13 mouse cellular contexts compared by ENCODE assay signal in the genomic region with DNA sequence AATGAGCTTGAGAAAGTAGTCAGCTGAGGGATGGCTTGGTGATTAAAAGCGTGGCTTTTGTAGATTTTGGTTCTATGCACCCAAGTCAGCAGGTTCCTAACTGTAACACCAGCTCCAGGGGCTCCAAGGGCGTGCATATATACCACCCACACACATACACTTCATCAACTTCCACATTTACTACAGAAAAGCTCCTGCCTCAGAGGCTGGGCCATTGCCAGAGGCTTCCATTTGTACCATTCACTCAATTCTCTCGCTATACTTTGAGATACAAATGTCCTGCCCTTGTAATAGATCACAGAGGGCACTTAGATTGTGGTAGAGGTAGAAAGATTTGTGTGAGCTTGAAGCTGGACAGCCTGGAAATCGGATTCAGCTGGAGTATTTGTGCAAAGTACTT. TPM values are rescaled to one million over a fixed set of nuclear protein-coding genes. Genes with fewer than 3 reads are reported as not detected.
DNase-seq lines count a peak whose midpoint lies in the region; ATAC-seq lines count a peak whose summit lies in the region.
"Had no signal": no experiment of that assay in that cellular context is flagged by ENCODE, and none has a peak within 500 bp of the region (broad histone marks: within the 10 kb centered on the region; RNA-seq: fewer than 3 reads in every experiment).

No protein-coding gene starts in this region.

- H3K27ac ChIP-seq in heart, embryonic 16.5 days (ENCODE audit: low read length), result peak overlapping the region; percentile 25; the same call in 1 of the 2 replicates
- no peak overlapping the region for H3K27ac ChIP-seq in liver, embryonic 12.5 days
- no peak overlapping the region for H3K27ac ChIP-seq in kidney, embryonic 14.5 days (ENCODE audit: low read depth, low read length)
- H3K27ac ChIP-seq: heart, adult 2 months; hindbrain, embryonic 12.5 days had no signal

- no peak for DNase-seq in heart, adult 8-10 months (ENCODE audit: low spot score)
- no peak for DNase-seq in MN1 (ENCODE audit: low spot score)
- no peak for DNase-seq in frontal cortex, postnatal 14 days (ENCODE audit: low spot score in 2 of 2)

- 66% methylated on average over 4 of the region's 4 CpGs for WGBS in heart, embryonic 16.5 days
- 67% methylated on average over 4 of the region's 4 CpGs for WGBS in liver, embryonic 12.5 days (ENCODE audit: insufficient replicate concordance)
- 74% methylated on average over 4 of the region's 4 CpGs for WGBS in kidney, embryonic 14.5 days

- peaks cover 5% of the 10 kb centered on the region; the same call in 1 of the 2 replicates for H3K4me1 ChIP-seq in heart, embryonic 16.5 days (ENCODE audit: control insufficient read depth, insufficient read depth, low read length)
- H3K4me1 ChIP-seq in megakaryocyte, embryonic 14.5 days, result peaks cover 63% of the 10 kb centered on the region
- H3K4me1 ChIP-seq in liver, embryonic 12.5 days, result peaks cover 23% of the 10 kb centered on the region
- no peaks in the 10 kb centered on the region for H3K4me1 ChIP-seq in kidney, embryonic 14.5 days (ENCODE audit: control insufficient read depth, insufficient read depth, low read length)

- no peak overlapping the region; the same call in 1 of the 2 replicates for H3K9ac ChIP-seq in heart, embryonic 16.5 days (ENCODE audit: low read length)
- no peak overlapping the region for H3K9ac ChIP-seq in liver, embryonic 12.5 days
- H3K9ac ChIP-seq in kidney, embryonic 14.5 days (ENCODE audit: low read depth, low read length), result no peak overlapping the region
- H3K9ac ChIP-seq: hindbrain, embryonic 12.5 days had no signal

- no peaks in the 10 kb centered on the region for H3K36me3 ChIP-seq in heart, embryonic 16.5 days (ENCODE audit: control insufficient read depth, insufficient read depth)
- no peaks in the 10 kb centered on the region for H3K36me3 ChIP-seq in megakaryocyte, embryonic 14.5 days (replicated peaks; ENCODE audit: low read length)
- no peaks in the 10 kb centered on the region for H3K36me3 ChIP-seq in liver, embryonic 12.5 days
- no peaks in the 10 kb centered on the region for H3K36me3 ChIP-seq in kidney, embryonic 14.5 days (ENCODE audit: control insufficient read depth, insufficient read depth, low read length)
- H3K36me3 ChIP-seq: G1E; hindbrain, embryonic 12.5 days had no signal

- H3K4me3 ChIP-seq in heart, embryonic 16.5 days (ENCODE audit: low read length), result no peak overlapping the region
- peak overlapping the region; percentile 67 for H3K4me3 ChIP-seq in megakaryocyte, embryonic 14.5 days (replicated peaks)
- no peak overlapping the region for H3K4me3 ChIP-seq in liver, embryonic 12.5 days
- no peak overlapping the region for H3K4me3 ChIP-seq in kidney, embryonic 14.5 days (ENCODE audit: low read length)
- H3K4me3 ChIP-seq: erythroblast, embryonic 14.5 days; heart, adult 2 months; hindbrain, embryonic 12.5 days had no signal

- ATAC-seq in heart, embryonic 16.5 days (replicated peaks; ENCODE audit: extremely low read depth, insufficient read depth, low FRiP score), result no peak
- ATAC-seq in megakaryocyte, adult 5-6 weeks (ENCODE audit: poor library complexity, severe bottlenecking), result no peak
- peak; percentile 35; the same call in 1 of the 2 replicates for ATAC-seq in liver, embryonic 12.5 days
- no peak; the same call in 1 of the 2 replicates for ATAC-seq in kidney, embryonic 14.5 days (ENCODE audit: low FRiP score, low TSS enrichment)
- ATAC-seq: forebrain, embryonic 14.5 days had no signal

- no peaks in the 10 kb centered on the region for H3K9me3 ChIP-seq in heart, embryonic 16.5 days (replicated peaks; ENCODE audit: control insufficient read depth, low read length)
- no peaks in the 10 kb centered on the region for H3K9me3 ChIP-seq in megakaryocyte, embryonic 14.5 days
- no peaks in the 10 kb centered on the region for H3K9me3 ChIP-seq in liver, embryonic 12.5 days (replicated peaks)
- no peaks in the 10 kb centered on the region for H3K9me3 ChIP-seq in kidney, embryonic 14.5 days (ENCODE audit: control insufficient read depth, low read length)
- H3K9me3 ChIP-seq: G1E; hindbrain, embryonic 12.5 days had no signal

- no peaks in the 10 kb centered on the region for H3K27me3 ChIP-seq in heart, embryonic 16.5 days (ENCODE audit: control insufficient read depth, insufficient read depth, low read length)
- no peaks in the 10 kb centered on the region for H3K27me3 ChIP-seq in megakaryocyte, embryonic 14.5 days (replicated peaks)
- H3K27me3 ChIP-seq in liver, embryonic 12.5 days (replicated peaks), result no peaks in the 10 kb centered on the region
- H3K27me3 ChIP-seq in kidney, embryonic 14.5 days (ENCODE audit: control insufficient read depth, insufficient read depth, low read length), result no peaks in the 10 kb centered on the region
- H3K27me3 ChIP-seq: hindbrain, embryonic 12.5 days had no signal

- no peak overlapping the region for H3K4me2 ChIP-seq in heart, embryonic 16.5 days (ENCODE audit: low read depth, low read length)
- H3K4me2 ChIP-seq in liver, embryonic 12.5 days, result no peak overlapping the region
- H3K4me2 ChIP-seq in kidney, embryonic 14.5 days (replicated peaks; ENCODE audit: low read depth, low read length), result no peak overlapping the region
- H3K4me2 ChIP-seq: hindbrain, embryonic 12.5 days had no signal

RNA-seq across cellular contexts. Expression of a gene that starts 26.2 kb away (rescaled TPM):
- 5.4 and 6.3 TPM in 2 replicates for polyA plus RNA-seq in heart, embryonic 16.5 days (2015; fragmentation: Nextera tagmentation; extraction: Ambion mirVana)
- 10 to 100 TPM; 22.8 to 26.6 (median 23.5) TPM for total RNA-seq in heart, adult 8-10 months (2022)
- 8.5 TPM in 2 replicates for polyA plus RNA-seq in megakaryocyte, embryonic 14.5 days (2012; ENCODE audit: insufficient read depth, low replicate concordance)
- 52.5 and 58.1 TPM in 2 replicates for total RNA-seq in megakaryocyte, adult 5-6 weeks (2015)
- 40.7 and 44.6 TPM in 2 replicates for total RNA-seq in megakaryocyte, adult 5-6 weeks (2017)
- 8.9 and 9.4 TPM in 2 replicates for polyA plus RNA-seq in liver, embryonic 12.5 days (2016; fragmentation: Nextera tagmentation; extraction: Ambion mirVana)
- 20.6 and 23.4 TPM in 2 replicates for polyA plus RNA-seq in kidney, embryonic 14.5 days (2014; fragmentation: Nextera tagmentation; extraction: Ambion mirVana)

RNA-seq across cellular contexts. Expression of a gene that starts 47.7 kb away (rescaled TPM):
- 5,077 and 5,310 TPM in 2 replicates for polyA plus RNA-seq in heart, embryonic 16.5 days (2015; fragmentation: Nextera tagmentation; extraction: Ambion mirVana)
- total RNA-seq in heart, adult 8-10 months (2022), result over 10,000 TPM in 3 of 4 experiments, 1,000 to 10,000 TPM in 1; 9,382 to 12,072 (median 10,190) TPM
- 27.0 and 240 TPM in 2 replicates for polyA plus RNA-seq in megakaryocyte, embryonic 14.5 days (2012; ENCODE audit: insufficient read depth, low replicate concordance)
- total RNA-seq in megakaryocyte, adult 5-6 weeks (2015), result 27.3 and 27.9 TPM in 2 replicates
- 34.1 and 39.8 TPM in 2 replicates for total RNA-seq in megakaryocyte, adult 5-6 weeks (2017)
- 214 and 225 TPM in 2 replicates for polyA plus RNA-seq in liver, embryonic 12.5 days (2016; fragmentation: Nextera tagmentation; extraction: Ambion mirVana)
- 395 and 422 TPM in 2 replicates for polyA plus RNA-seq in kidney, embryonic 14.5 days (2014; fragmentation: Nextera tagmentation; extraction: Ambion mirVana)

RNA-seq across cellular contexts. Expression of a gene that starts 55.6 kb away (rescaled TPM):
- polyA plus RNA-seq in heart, embryonic 16.5 days (2015; fragmentation: Nextera tagmentation; extraction: Ambion mirVana), result 437 and 444 TPM in 2 replicates
- total RNA-seq in heart, adult 8-10 months (2022), result 100 to 1,000 TPM; 151 to 173 (median 164) TPM
- polyA plus RNA-seq in megakaryocyte, embryonic 14.5 days (2012; ENCODE audit: insufficient read depth, low replicate concordance), result 23.8 and 219 TPM in 2 replicates
- 368 and 391 TPM in 2 replicates for total RNA-seq in megakaryocyte, adult 5-6 weeks (2015)
- total RNA-seq in megakaryocyte, adult 5-6 weeks (2017), result 149 and 154 TPM in 2 replicates
- 702 and 744 TPM in 2 replicates for polyA plus RNA-seq in liver, embryonic 12.5 days (2016; fragmentation: Nextera tagmentation; extraction: Ambion mirVana)
- 724 and 1,042 TPM in 2 replicates for polyA plus RNA-seq in kidney, embryonic 14.5 days (2014; fragmentation: Nextera tagmentation; extraction: Ambion mirVana)

Comparison
In these comparisons a context has a peak if more than half of its experiments do, and no peak if none do; other contexts are left out.
1. RNA of a gene that starts 47.7 kb away (polyA plus RNA-seq): 5,077 to 5,310 TPM in heart, embryonic 16.5 days; 395 to 422 TPM in kidney, embryonic 14.5 days, 27.0 to 240 TPM in megakaryocyte, embryonic 14.5 days and 214 to 225 TPM in liver, embryonic 12.5 days; every median in the first group is over 10 times any median in the second.